Mouse (Mus musculus) thymus, adult 18-20 months (tissue): ENCODE results near the gene Hist2h2aa1.

Experiments
- DNase-seq, 2 experiments: peaks; one replicate each; pipeline ENCODE4 v3.0.0; 2022; ENCODE audit warnings: mixed read lengths in 2 of 2

Gene Hist2h2aa1

GRCm38 (mm10) chr3:96254683-96255355 lies 9.5 kb downstream of the Hist2h2aa1 start:
- no peak for DNase-seq

GRCm38 (mm10) chr3:96255926-96256593 lies 10.8 kb downstream of the Hist2h2aa1 start:
- no peak for DNase-seq

GRCm38 (mm10) chr3:96257190-96257589 lies 11.9 kb downstream of the Hist2h2aa1 start:
- DNase-seq: no peak

GRCm38 (mm10) chr3:96260220-96260619 lies 14.9 kb downstream of the Hist2h2aa1 start:
- DNase-seq: no peak

- no peak for DNase-seq
Measured at GRCm38 (mm10) chr3:96261623-96262022, 16.3 kb downstream of the Hist2h2aa1 start.

GRCm38 (mm10) chr3:96262216-96262875 lies 17.0 kb downstream of the Hist2h2aa1 start:
- peak; percentile 46 to 66 for DNase-seq

GRCm38 (mm10) chr3:96262979-96263550 lies 17.8 kb downstream of the Hist2h2aa1 start, which contains the start of gene Hist2h4:
Hist2h4 (minus strand) TSS chr3:96263311.
- DNase-seq: peak; percentile 83 to 94

GRCm38 (mm10) chr3:96263558-96264403 lies 18.5 kb downstream of the Hist2h2aa1 start:
- peak in 1 of 2 experiments; percentile 55 for DNase-seq

- no peak for DNase-seq
Measured at GRCm38 (mm10) chr3:96264404-96264949, 19.2 kb downstream of the Hist2h2aa1 start.

GRCm38 (mm10) chr3:96266132-96266710 lies 20.9 kb downstream of the Hist2h2aa1 start:
- DNase-seq: no peak

GRCm38 (mm10) chr3:96267541-96267940 lies 22.2 kb downstream of the Hist2h2aa1 start:
- DNase-seq: no peak

- DNase-seq: peak; percentile 57 to 74
Measured at GRCm38 (mm10) chr3:96268051-96268775, 22.9 kb downstream of the Hist2h2aa1 start, which contains the start of gene Hist2h3b. Hist2h3b (plus strand) TSS chr3:96268654.

- peak in 1 of 2 experiments; percentile 52 for DNase-seq
Measured at GRCm38 (mm10) chr3:96268776-96269378, 23.6 kb downstream of the Hist2h2aa1 start.

GRCm38 (mm10) chr3:96269511-96270474 lies 24.5 kb downstream of the Hist2h2aa1 start, which contains the start of gene Hist2h2bb:
Hist2h2bb (plus strand) TSS chr3:96269752.
- DNase-seq: peak; percentile 86 to 95

GRCm38 (mm10) chr3:96273591-96274465 lies 28.5 kb downstream of the Hist2h2aa1 start:
- DNase-seq: peak; percentile 39 to 57

GRCm38 (mm10) chr3:96277428-96277799 lies 32.1 kb downstream of the Hist2h2aa1 start:
- DNase-seq: peak; percentile 50 to 65

GRCm38 (mm10) chr3:96277800-96278624 lies 32.7 kb downstream of the Hist2h2aa1 start:
- peak; percentile 88 to 90 for DNase-seq
